Mouse (Mus musculus): ENCODE data around the gene Abhd10. TPM values are rescaled to one million over a fixed set of nuclear protein-coding genes. Genes with fewer than 3 reads are reported as not detected.

Gene Abhd10
- polyA plus RNA-seq, 1 experiment from 2014 or later: 29.3 TPM

GRCm38 (mm10) chr16:45695445-45696160 is 47.2 kb downstream of the Abhd10 start:
- no peaks in the 10 kb centered on the region for H3K4me1 ChIP-seq
- 68% methylated on average over 9 of the region's 9 CpGs for WGBS
- no peak for ATAC-seq (ENCODE audit: insufficient read depth, low FRiP score, low read depth)
- no peak overlapping the region for H3K4me3 ChIP-seq (replicated peaks)
- H3K9ac ChIP-seq: no peak overlapping the region
- no peaks in the 10 kb centered on the region for H3K27me3 ChIP-seq (replicated peaks)
- H3K36me3 ChIP-seq: no peaks in the 10 kb centered on the region
- H3K9me3 ChIP-seq: no peaks in the 10 kb centered on the region
- no peak overlapping the region for H3K4me2 ChIP-seq
- H3K27ac ChIP-seq: no peak overlapping the region

GRCm38 (mm10) chr16:45693558-45693957 is 49.2 kb downstream of the Abhd10 start, which contains the start of gene Tmprss7:
Gene Tmprss7 (minus strand): TSS chr16:45693658.
- 61% methylated on average over 10 of the region's 10 CpGs for WGBS
- H3K36me3 ChIP-seq: no peaks in the 10 kb centered on the region

GRCm38 (mm10) chr16:45692851-45693250 is 49.9 kb downstream of the Abhd10 start:
- no peak for ATAC-seq (ENCODE audit: insufficient read depth, low FRiP score, low read depth)
- no peak overlapping the region for H3K9ac ChIP-seq
- WGBS: 78% methylated on average over 3 of the region's 3 CpGs
- H3K27ac ChIP-seq: no peak overlapping the region
- no peaks in the 10 kb centered on the region for H3K27me3 ChIP-seq (replicated peaks)
- H3K9me3 ChIP-seq: no peaks in the 10 kb centered on the region
- no peaks in the 10 kb centered on the region for H3K36me3 ChIP-seq
- no peaks in the 10 kb centered on the region for H3K4me1 ChIP-seq
- H3K4me3 ChIP-seq (replicated peaks): no peak overlapping the region
- no peak overlapping the region for H3K4me2 ChIP-seq

More at GRCm38 (mm10) chr16:45693558-45693957, 49.2 kb downstream of the Abhd10 start, which contains the start of gene Tmprss7:
- no peak for ATAC-seq (ENCODE audit: insufficient read depth, low FRiP score, low read depth)
- H3K27ac ChIP-seq: no peak within 1 kb of the TSS
- no peak within 1 kb of the TSS for H3K4me2 ChIP-seq
- no peak within 1 kb of the TSS for H3K9ac ChIP-seq
- no peaks in the 10 kb centered on the region for H3K27me3 ChIP-seq (replicated peaks)
- H3K4me3 ChIP-seq (replicated peaks): no peak within 1 kb of the TSS
- no peaks in the 10 kb centered on the region for H3K4me1 ChIP-seq
- H3K9me3 ChIP-seq: no peaks in the 10 kb centered on the region

GRCm38 (mm10) chr16:45690178-45690577 is 52.6 kb downstream of the Abhd10 start:
- Histone ChIP-seq H3K9ac (no peak overlapping the region), H3K36me3 (no peaks in the 10 kb centered on the region), H3K27me3 (replicated peaks) (no peaks in the 10 kb centered on the region), H3K4me3 (replicated peaks) (no peak overlapping the region), H3K27ac (no peak overlapping the region), H3K9me3 (no peaks in the 10 kb centered on the region), H3K4me2 (no peak overlapping the region), H3K4me1 (no peaks in the 10 kb centered on the region)
- no peak for ATAC-seq (ENCODE audit: insufficient read depth, low FRiP score, low read depth)
- 19% methylated on average over 4 of the region's 4 CpGs for WGBS

- Histone ChIP-seq H3K4me1 (no peaks in the 10 kb centered on the region), H3K4me2 (no peak overlapping the region), H3K9ac (no peak overlapping the region), H3K27me3 (replicated peaks) (no peaks in the 10 kb centered on the region), H3K4me3 (replicated peaks) (no peak overlapping the region), H3K27ac (no peak overlapping the region), H3K36me3 (no peaks in the 10 kb centered on the region), H3K9me3 (no peaks in the 10 kb centered on the region)
- ATAC-seq (ENCODE audit: insufficient read depth, low FRiP score, low read depth): no peak
- 70% methylated on average over 3 of the region's 3 CpGs for WGBS
Measured at GRCm38 (mm10) chr16:45686833-45687232, 55.9 kb downstream of the Abhd10 start.

- no peaks in the 10 kb centered on the region for H3K9me3 ChIP-seq
- WGBS: 61% methylated on average over 3 of the region's 3 CpGs
- ATAC-seq (ENCODE audit: insufficient read depth, low FRiP score, low read depth): no peak
Measured at GRCm38 (mm10) chr16:45685295-45685694, 57.5 kb downstream of the Abhd10 start.

GRCm38 (mm10) chr16:45684815-45685214 is 57.9 kb downstream of the Abhd10 start:
- 13% methylated on average over 8 of the region's 8 CpGs for WGBS
- no peaks in the 10 kb centered on the region for H3K36me3 ChIP-seq
- no peak overlapping the region for H3K9ac ChIP-seq
- H3K4me3 ChIP-seq (replicated peaks): no peak overlapping the region
- H3K9me3 ChIP-seq: no peaks in the 10 kb centered on the region
- H3K27me3 ChIP-seq (replicated peaks): no peaks in the 10 kb centered on the region
- no peaks in the 10 kb centered on the region for H3K4me1 ChIP-seq
- no peak overlapping the region for H3K4me2 ChIP-seq
- H3K27ac ChIP-seq: no peak overlapping the region
- ATAC-seq (ENCODE audit: insufficient read depth, low FRiP score, low read depth): no peak

More at GRCm38 (mm10) chr16:45685295-45685694, 57.5 kb downstream of the Abhd10 start:
- Histone ChIP-seq H3K36me3 (no peaks in the 10 kb centered on the region), H3K9ac (no peak overlapping the region), H3K4me3 (replicated peaks) (no peak overlapping the region), H3K4me2 (no peak overlapping the region), H3K4me1 (no peaks in the 10 kb centered on the region), H3K27me3 (replicated peaks) (no peaks in the 10 kb centered on the region), H3K27ac (no peak overlapping the region)

Other genes starting within 250 kb of the Abhd10 start
- gene Gm609, start 250.0 kb downstream of the Abhd10 start, polyA plus RNA-seq (2015; fragmentation: Nextera tagmentation; extraction: Ambion mirVana): 0.82 and 1.6 TPM in 2 replicates
- gene Gm17783, start 210.9 kb downstream of the Abhd10 start, polyA plus RNA-seq (2015; fragmentation: Nextera tagmentation; extraction: Ambion mirVana): 1.4 and 2.7 TPM in 2 replicates
- gene Slc9c1, start 207.6 kb downstream of the Abhd10 start, polyA plus RNA-seq (2015; fragmentation: Nextera tagmentation; extraction: Ambion mirVana): not detected in 2 replicates
- 0.21 and 0.63 TPM in 2 replicates for gene Gcsam, start 132.6 kb downstream of the Abhd10 start, polyA plus RNA-seq (2015; fragmentation: Nextera tagmentation; extraction: Ambion mirVana)
- 2.6 and 3.2 TPM in 2 replicates for gene BC016579, start 88.9 kb downstream of the Abhd10 start, polyA plus RNA-seq (2015; fragmentation: Nextera tagmentation; extraction: Ambion mirVana)
- gene Tmprss7, start 49.3 kb downstream of the Abhd10 start, polyA plus RNA-seq (2015; fragmentation: Nextera tagmentation; extraction: Ambion mirVana): 0.32 TPM in 1 of 2 replicates, not detected in the other
- gene Tagln3, start 18.3 kb downstream of the Abhd10 start, polyA plus RNA-seq (2015; fragmentation: Nextera tagmentation; extraction: Ambion mirVana): 24.4 and 27.1 TPM in 2 replicates
- 31.4 and 33.3 TPM in 2 replicates for gene Phldb2, start 210.6 kb upstream of the Abhd10 start, polyA plus RNA-seq (2015; fragmentation: Nextera tagmentation; extraction: Ambion mirVana)